Mouse (Mus musculus): Measurements from ENCODE around the gene Dock7.

GRCm38 (mm10) chr4:98950563-98950962 lies 170.2 kb downstream of the Dock7 start:
- TF ChIP-seq CTCF (IDR thresholded peaks at IDR 0.05; ENCODE audit: low read depth, low read length) = no peak
- TF ChIP-seq POLR2A (IDR thresholded peaks at IDR 0.05; ENCODE audit: borderline replicate concordance, low read depth, low read length) = no peak

All from bone marrow macrophage, adult 2 months (primary cell).